Mouse (Mus musculus): ENCODE data around the gene Ppp4r1.

DNA sequence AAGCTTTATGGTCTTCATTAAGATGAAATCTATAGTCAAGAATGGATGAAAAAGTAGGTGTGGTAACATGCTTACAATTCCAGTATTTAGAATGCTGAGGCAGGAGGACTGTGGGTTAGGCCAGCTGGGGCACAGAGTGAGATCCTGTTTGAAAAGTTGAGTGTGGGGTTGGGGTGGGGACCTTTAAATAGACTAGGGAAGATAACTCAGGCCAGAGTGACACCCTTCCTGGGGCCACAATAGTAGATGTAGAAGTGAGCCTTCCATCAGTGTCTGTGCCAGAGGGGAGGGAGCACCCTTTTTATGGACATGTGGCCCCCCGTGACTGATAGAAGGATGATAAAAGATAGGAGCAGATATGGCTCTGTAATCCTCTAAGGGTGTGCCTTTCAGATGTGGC is 17.0 kb downstream of the Ppp4r1 start:
- no peak for TF ChIP-seq POLR2A (IDR thresholded peaks at IDR 0.05; ENCODE audit: extremely low read depth, insufficient read depth, low read length)
- TF ChIP-seq CTCF (IDR thresholded peaks at IDR 0.05; ENCODE audit: extremely low read depth, insufficient read depth, low read length): no peak
